Mouse (Mus musculus) macrophage (primary cell): Measurements from ENCODE around the gene Olfr1026. TPM values are rescaled to one million over a fixed set of nuclear protein-coding genes. Genes with fewer than 3 reads are reported as not detected.

Source experiments
- H3K27ac ChIP-seq: fragments of 350-480 bp; formaldehyde crosslinking; 2 replicates; pipeline ENCODE4 v1.9.0; 2021
- H3K36me3 ChIP-seq: fragments of 350-480 bp; formaldehyde crosslinking; 2 replicates; pipeline ENCODE4 v1.9.0; 2021; ENCODE audit errors: inconsistent target
- H3K4me3 ChIP-seq: fragments of 350-480 bp; formaldehyde crosslinking; 2 replicates; pipeline ENCODE4 v1.9.0; 2021; ENCODE audit errors: inconsistent target
- H3K79me2 ChIP-seq: fragments of 350-480 bp; formaldehyde crosslinking; 2 replicates; pipeline ENCODE4 v1.9.0; 2021; ENCODE audit errors: inconsistent target
- WGBS: methylation state at CpG from one replicate; pipeline ENCODE4 v1.1.7; 2026; ENCODE audit warnings: inconsistent platforms; ENCODE audit not compliant: missing documents; 5-methylcytosine and 5-hydroxymethylcytosine counted together
- polyA plus RNA-seq: library from polyadenylated mRNA; stranded (reverse); fragments of 250-400 nt; gene quantifications from 3 replicates; pipeline ENCODE4 v1.2.4, GENCODE M21; 2018; ENCODE audit warnings: inconsistent platforms
- total RNA-seq, 78 experiments: library from RNA; depleted of rRNA; stranded (reverse); fragments of 250-400 nt; gene quantifications; 1 replicate in 9 of 78; 2 replicates in 24 of 78; 3 replicates in 43 of 78; 4 replicates in 2 of 78; pipeline ENCODE4 v1.2.4; 2018; ENCODE audit warnings: inconsistent platforms in 56 of 78

Gene Olfr1026
- not detected for total RNA-seq (2018; cell fraction: chromatin; rRNA removed)
- total RNA-seq (2018; cell fraction: cytosol; rRNA removed), result not detected
- total RNA-seq (2018; cell fraction: nucleus; rRNA removed), result not detected
- not detected in 3 replicates for polyA plus RNA-seq

- no peak within 1 kb of the TSS for H3K4me3 ChIP-seq
- H3K79me2 ChIP-seq, result no peaks in the 10 kb centered on the region
- 98% methylated on average over 3 of the region's 3 CpGs for WGBS
- H3K27ac ChIP-seq, result no peak within 1 kb of the TSS
- H3K36me3 ChIP-seq, result no peaks in the 10 kb centered on the region
Measured at GRCm38 (mm10) chr2:85921258-85921657, at the start of gene Olfr1026. TSS of gene Olfr1026 (plus strand) at chr2:85921558.

DNA sequence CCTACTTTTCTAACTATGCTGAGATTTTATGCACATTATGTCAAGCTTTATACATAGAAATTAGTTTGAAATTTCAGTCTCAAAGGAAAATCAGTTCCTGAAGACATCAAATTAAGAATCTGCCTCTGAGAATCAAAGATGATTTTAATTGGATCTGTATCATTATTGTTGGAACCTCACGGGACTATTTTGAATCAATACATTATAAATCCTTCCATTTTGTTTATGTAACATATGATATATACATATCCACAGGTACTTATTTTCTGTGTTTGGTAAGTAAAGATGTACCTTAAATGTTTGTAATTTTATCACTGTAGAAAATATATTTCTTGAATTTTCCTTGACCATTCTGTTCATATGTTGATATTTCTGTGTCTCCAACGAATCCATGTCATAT, 36.0 kb upstream of the Olfr1026 start, which contains the start of gene Olfr1023:
Olfr1023 (plus strand) TSS at position 301 of the 400 bp plus-strand sequence.
- H3K27ac ChIP-seq, result no peak within 1 kb of the TSS
- no peaks in the 10 kb centered on the region for H3K36me3 ChIP-seq
- H3K79me2 ChIP-seq, result no peaks in the 10 kb centered on the region
- 78% methylated on average over 2 of the region's 2 CpGs for WGBS
- no peak within 1 kb of the TSS for H3K4me3 ChIP-seq

- H3K4me3 ChIP-seq, result no peak within 1 kb of the TSS
Measured at GRCm38 (mm10) chr2:85904952-85905351, 16.4 kb upstream of the Olfr1026 start, which contains the start of gene Olfr1024. TSS of gene Olfr1024 (minus strand) at chr2:85905052.

DNA sequence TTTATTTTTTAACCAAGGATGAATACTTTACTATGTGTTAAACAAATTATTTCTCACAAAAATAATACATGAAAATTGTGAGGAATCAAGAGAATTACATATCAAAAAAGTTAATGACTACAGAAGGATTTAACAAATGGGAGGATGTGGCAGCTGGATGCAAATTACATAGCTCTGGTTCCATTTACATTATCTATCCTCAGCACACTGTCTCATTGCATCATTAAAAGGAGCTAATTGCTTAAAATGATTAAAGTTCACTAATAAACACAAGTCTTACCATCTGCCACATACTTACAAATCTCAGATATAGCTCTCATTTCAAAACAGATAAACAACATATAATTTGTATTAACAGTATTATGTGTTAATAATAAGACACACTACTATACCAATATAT, 8.2 kb upstream of the Olfr1026 start:
- Histone ChIP-seq H3K4me3 (no peak overlapping the region), H3K79me2 (no peaks in the 10 kb centered on the region), H3K36me3 (no peaks in the 10 kb centered on the region), H3K27ac (no peak overlapping the region)

More at GRCm38 (mm10) chr2:85904952-85905351, 16.4 kb upstream of the Olfr1026 start, which contains the start of gene Olfr1024:
- H3K27ac ChIP-seq, result no peak within 1 kb of the TSS
- H3K79me2 ChIP-seq, result no peaks in the 10 kb centered on the region
- H3K36me3 ChIP-seq, result no peaks in the 10 kb centered on the region
- WGBS, result 86% methylated on average over 3 of the region's 3 CpGs

DNA sequence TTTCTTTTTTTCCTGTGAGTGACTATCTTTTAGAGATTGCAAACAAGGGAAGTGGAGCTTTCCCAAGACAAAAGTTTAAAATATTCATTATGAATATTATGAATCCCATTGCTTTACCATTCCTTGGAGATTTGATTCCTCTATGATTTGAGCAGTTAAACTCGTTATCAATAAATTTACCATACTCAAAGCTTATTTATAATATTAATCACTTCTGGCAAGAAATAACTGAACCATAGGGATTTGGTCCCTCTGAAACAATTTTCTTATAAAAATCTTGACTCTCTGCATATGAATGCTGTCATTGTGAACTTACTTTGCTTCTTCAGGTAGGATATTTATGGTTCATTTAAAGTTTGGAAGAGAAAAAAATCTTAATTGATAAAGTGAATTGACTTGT, 6.5 kb upstream of the Olfr1026 start, which contains the start of gene Olfr1025-ps1:
Olfr1025-ps1 (plus strand) TSS at position 301 of the 400 bp plus-strand sequence.
- H3K79me2 ChIP-seq, result no peaks in the 10 kb centered on the region
- no peaks in the 10 kb centered on the region for H3K36me3 ChIP-seq
- WGBS, result 31% methylated on average over 1 of the region's 1 CpGs
- H3K4me3 ChIP-seq, result no peak within 1 kb of the TSS
- H3K27ac ChIP-seq, result no peak within 1 kb of the TSS

DNA sequence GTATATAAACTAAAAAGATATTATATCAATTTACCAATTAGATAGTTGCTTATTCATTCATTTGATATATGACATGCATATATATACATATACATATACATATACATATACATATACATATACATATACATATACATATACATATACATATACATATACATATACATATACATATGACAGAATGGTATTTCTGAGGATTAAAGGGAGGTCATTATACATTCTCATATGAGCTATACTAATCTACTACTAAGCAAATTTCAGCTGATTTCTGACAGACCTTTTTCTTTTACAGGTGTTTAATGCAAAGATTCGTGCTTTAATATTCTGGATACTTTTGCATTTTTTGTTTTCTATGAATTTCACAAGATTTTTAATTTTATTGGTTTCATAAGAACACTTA, 28.8 kb downstream of the Olfr1026 start, which contains the start of gene Olfr1028:
Olfr1028 (plus strand) TSS at position 301 of the 400 bp plus-strand sequence.
- WGBS, result 79% methylated on average over 1 of the region's 1 CpGs
- Histone ChIP-seq H3K27ac (no peak within 1 kb of the TSS), H3K4me3 (no peak within 1 kb of the TSS), H3K79me2 (no peaks in the 10 kb centered on the region), H3K36me3 (no peaks in the 10 kb centered on the region)

GRCm38 (mm10) chr2:85973595-85973994, 52.2 kb downstream of the Olfr1026 start, which contains the start of gene Olfr1029:
TSS of gene Olfr1029 (plus strand) at chr2:85973895.
- no peaks in the 10 kb centered on the region for H3K79me2 ChIP-seq
- H3K27ac ChIP-seq, result no peak within 1 kb of the TSS
- WGBS, result 84% methylated on average over 2 of the region's 2 CpGs
- no peaks in the 10 kb centered on the region for H3K36me3 ChIP-seq
- H3K4me3 ChIP-seq, result no peak within 1 kb of the TSS

Other genes with a start within 250 kb of the Olfr1026 start
- not detected in 3 replicates for gene Olfr1006, start 242.8 kb upstream of the Olfr1026 start, polyA plus RNA-seq
- gene Olfr1008, start 232.1 kb upstream of the Olfr1026 start, polyA plus RNA-seq, result not detected in 3 replicates
- not detected in 3 replicates for gene Olfr1009, start 206.1 kb upstream of the Olfr1026 start, polyA plus RNA-seq
- not detected in 3 replicates for gene Olfr1012, start 158.8 kb upstream of the Olfr1026 start, polyA plus RNA-seq
- gene Olfr1013, start 154.5 kb upstream of the Olfr1026 start, polyA plus RNA-seq, result not detected in 3 replicates
- not detected in 3 replicates for gene Olfr1014, start 148.8 kb upstream of the Olfr1026 start, polyA plus RNA-seq
- gene Olfr1015, start 139.5 kb upstream of the Olfr1026 start, polyA plus RNA-seq, result not detected in 3 replicates
- not detected in 3 replicates for gene Olfr1016, start 119.0 kb upstream of the Olfr1026 start, polyA plus RNA-seq
- gene Olfr1018, start 103.1 kb upstream of the Olfr1026 start, polyA plus RNA-seq, result not detected in 3 replicates
- gene Olfr1019, start 76.1 kb upstream of the Olfr1026 start, polyA plus RNA-seq, result not detected in 3 replicates
- not detected in 3 replicates for gene Olfr1020, start 74.5 kb upstream of the Olfr1026 start, polyA plus RNA-seq
- gene Olfr1022, start 53.0 kb upstream of the Olfr1026 start, polyA plus RNA-seq, result not detected in 3 replicates
- gene Olfr1023, start 35.9 kb upstream of the Olfr1026 start, polyA plus RNA-seq, result not detected in 3 replicates
- not detected in 3 replicates for gene Olfr1024, start 16.5 kb upstream of the Olfr1026 start, polyA plus RNA-seq
- gene Olfr1025-ps1, start 6.4 kb upstream of the Olfr1026 start, polyA plus RNA-seq, result not detected in 3 replicates
- not detected in 3 replicates for gene Olfr1028, start 28.9 kb downstream of the Olfr1026 start, polyA plus RNA-seq
- not detected in 3 replicates for gene Olfr1029, start 52.3 kb downstream of the Olfr1026 start, polyA plus RNA-seq
- gene Olfr1030, start 57.7 kb downstream of the Olfr1026 start, polyA plus RNA-seq, result not detected in 3 replicates
- not detected in 3 replicates for gene Olfr1031, start 68.7 kb downstream of the Olfr1026 start, polyA plus RNA-seq
- not detected in 3 replicates for gene Olfr1032, start 84.0 kb downstream of the Olfr1026 start, polyA plus RNA-seq
- 0.22 TPM in 1 of 3 replicates, not detected in the others for gene Olfr1033, start 99.1 kb downstream of the Olfr1026 start, polyA plus RNA-seq
- gene Olfr1034, start 124.3 kb downstream of the Olfr1026 start, polyA plus RNA-seq, result not detected in 3 replicates
- not detected in 3 replicates for gene Olfr1036, start 152.4 kb downstream of the Olfr1026 start, polyA plus RNA-seq
- not detected in 3 replicates for gene Olfr1037, start 165.8 kb downstream of the Olfr1026 start, polyA plus RNA-seq
- gene Olfr1039, start 214.4 kb downstream of the Olfr1026 start, polyA plus RNA-seq, result not detected in 3 replicates
- gene Olfr1040, start 225.2 kb downstream of the Olfr1026 start, polyA plus RNA-seq, result not detected in 3 replicates
- not detected in 3 replicates for gene Olfr1042, start 240.3 kb downstream of the Olfr1026 start, polyA plus RNA-seq
- not detected in 3 replicates for gene Olfr1043, start 246.0 kb downstream of the Olfr1026 start, polyA plus RNA-seq